Mouse (Mus musculus) forebrain, embryonic 16.5 days (tissue): Measurements from ENCODE around the gene Sntg2. TPM values are rescaled to one million over a fixed set of nuclear protein-coding genes. Genes with fewer than 3 reads are reported as not detected.

ENCODE experiments used
- ATAC-seq: fragments of 200-750 bp; cut with Nextera tagmentation; 2 replicates; pipeline ENCODE4 v1.8.0; 2017; ENCODE audit warnings: mild to moderate bottlenecking, moderate library complexity
- H3K27ac ChIP-seq: fragments of 300-500 bp; sonication (generic); 2 replicates; pipeline ENCODE4 v1.5.1; 2014; ENCODE audit warnings: low read length, control low read depth
- H3K27me3 ChIP-seq: fragments of 300-500 bp; sonication (generic); replicated peaks from 2 replicates; pipeline ENCODE4 v1.6.1; 2014; ENCODE audit warnings: low read length; ENCODE audit not compliant: control insufficient read depth, insufficient read depth
- H3K36me3 ChIP-seq: fragments of 300-500 bp; sonication (generic); 2 replicates; pipeline ENCODE4 v1.6.1; 2014; ENCODE audit not compliant: control insufficient read depth, insufficient read depth
- H3K4me1 ChIP-seq: fragments of 300-500 bp; sonication (generic); replicated peaks from 2 replicates; pipeline ENCODE4 v1.6.1; 2014; ENCODE audit warnings: low read length; ENCODE audit not compliant: control insufficient read depth, insufficient read depth
- H3K4me2 ChIP-seq: fragments of 300-500 bp; sonication (generic); 2 replicates; pipeline ENCODE4 v1.6.1; 2014; ENCODE audit warnings: mild to moderate bottlenecking, low read length, control low read depth
- H3K4me3 ChIP-seq: fragments of 300-500 bp; sonication (generic); replicated peaks from 2 replicates; pipeline ENCODE4 v1.5.1; 2014; ENCODE audit warnings: mild to moderate bottlenecking, low read length, control low read depth
- H3K9ac ChIP-seq: fragments of 300-500 bp; sonication (generic); replicated peaks from 2 replicates; pipeline ENCODE4 v1.6.1; 2014; ENCODE audit warnings: low read depth, low read length, control low read depth
- H3K9me3 ChIP-seq: fragments of 300-500 bp; sonication (generic); 2 replicates; pipeline ENCODE4 v1.6.1; 2016; ENCODE audit warnings: low read length; ENCODE audit not compliant: control insufficient read depth
- WGBS: fragments of 180-500 bp; shearing (Covaris S2); extraction: QIAGEN DNeasy Blood & Tissue Kit; methylation state at CpG from one replicate; pipeline ENCODE4 v1.1.7; 2014; 5-methylcytosine and 5-hydroxymethylcytosine counted together
- polyA plus RNA-seq: library from polyadenylated mRNA; unstranded; fragments of >200 nt; fragmentation: Nextera tagmentation; extraction: Ambion mirVana; gene quantifications from 2 replicates; pipeline ENCODE4 v1.2.1, GENCODE M21; 2015

Gene Sntg2
- polyA plus RNA-seq, 1 experiment from 2014 or later = 3.1 TPM

- Histone ChIP-seq H3K4me1 (no peaks in the 10 kb centered on the region), H3K27ac (no peak overlapping the region), H3K36me3 (no peaks in the 10 kb centered on the region), H3K9me3 (no peaks in the 10 kb centered on the region), H3K9ac (no peak overlapping the region), H3K4me3 (no peak overlapping the region), H3K27me3 (no peaks in the 10 kb centered on the region), H3K4me2 (no peak overlapping the region)
- no peak for ATAC-seq
- WGBS = 75% methylated on average over 7 of the region's 7 CpGs
Observed at GRCm38 (mm10) chr12:30200621-30201020, 172.6 kb downstream of the Sntg2 start.

DNA sequence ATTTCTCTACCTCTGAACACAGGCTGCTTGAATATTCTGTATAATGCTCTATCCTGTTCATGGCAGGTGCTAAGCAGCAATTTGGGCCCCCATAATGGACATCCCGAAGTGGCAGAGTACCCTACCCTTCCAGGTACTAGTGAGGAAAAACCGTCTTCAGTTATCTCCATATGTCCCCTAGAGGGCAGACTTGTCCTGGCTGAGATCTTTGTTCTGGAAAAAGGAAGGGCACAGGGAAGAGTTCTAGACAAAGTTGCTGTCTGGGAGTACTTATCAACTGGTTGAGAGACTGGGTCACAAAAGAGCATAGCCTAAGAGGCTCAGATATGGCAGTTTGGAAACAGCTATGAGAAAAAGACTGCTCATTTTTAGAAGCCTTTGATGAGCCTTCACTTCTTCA lies 173.4 kb downstream of the Sntg2 start:
- Histone ChIP-seq H3K4me2 (no peak overlapping the region), H3K27ac (no peak overlapping the region), H3K27me3 (no peaks in the 10 kb centered on the region), H3K9ac (no peak overlapping the region), H3K4me1 (no peaks in the 10 kb centered on the region), H3K36me3 (no peaks in the 10 kb centered on the region), H3K9me3 (no peaks in the 10 kb centered on the region), H3K4me3 (no peak overlapping the region)
- ATAC-seq = no peak
- WGBS = 32% methylated on average over 2 of the region's 2 CpGs

DNA sequence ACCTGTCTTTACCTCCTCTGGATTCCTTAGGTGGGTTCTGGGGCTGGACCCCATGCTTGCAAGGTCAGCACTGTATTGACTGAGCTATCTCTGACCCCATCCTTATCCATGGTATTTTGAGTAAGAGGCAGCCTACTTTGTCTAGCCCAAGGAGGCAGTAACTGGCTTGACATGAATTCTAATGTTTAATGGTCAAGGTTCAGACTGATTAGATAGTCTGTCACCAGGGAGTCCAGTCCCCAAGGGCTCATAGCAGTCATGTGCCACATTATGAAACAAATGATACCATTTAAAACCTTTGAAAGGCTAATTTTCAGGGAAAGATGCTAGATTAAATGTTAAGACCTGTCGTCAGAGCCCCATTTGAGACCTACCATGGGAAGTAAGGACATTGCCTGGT lies 174.9 kb downstream of the Sntg2 start:
- no peaks in the 10 kb centered on the region for H3K9me3 ChIP-seq
- H3K4me1 ChIP-seq = no peaks in the 10 kb centered on the region
- H3K4me2 ChIP-seq = no peak overlapping the region
- H3K36me3 ChIP-seq = no peaks in the 10 kb centered on the region
- no peak overlapping the region for H3K9ac ChIP-seq
- H3K4me3 ChIP-seq = no peak overlapping the region
- H3K27me3 ChIP-seq = no peaks in the 10 kb centered on the region
- no peak for ATAC-seq
- 78% methylated on average over 1 of the region's 1 CpGs for WGBS
- no peak overlapping the region for H3K27ac ChIP-seq

GRCm38 (mm10) chr12:30181721-30182120 lies 191.5 kb downstream of the Sntg2 start:
- no peak overlapping the region for H3K9ac ChIP-seq
- H3K36me3 ChIP-seq = no peaks in the 10 kb centered on the region
- H3K9me3 ChIP-seq = no peaks in the 10 kb centered on the region
- ATAC-seq = no peak
- H3K27me3 ChIP-seq = no peaks in the 10 kb centered on the region
- no peaks in the 10 kb centered on the region for H3K4me1 ChIP-seq
- no peak overlapping the region for H3K27ac ChIP-seq
- no peak overlapping the region for H3K4me3 ChIP-seq
- WGBS = 77% methylated on average over 3 of the region's 3 CpGs
- no peak overlapping the region for H3K4me2 ChIP-seq

- Histone ChIP-seq H3K27ac (no peak overlapping the region), H3K27me3 (no peaks in the 10 kb centered on the region), H3K9me3 (no peaks in the 10 kb centered on the region), H3K4me1 (no peaks in the 10 kb centered on the region), H3K4me2 (no peak overlapping the region), H3K4me3 (no peak overlapping the region), H3K9ac (no peak overlapping the region), H3K36me3 (no peaks in the 10 kb centered on the region)
- no peak for ATAC-seq
- 89% methylated on average over 1 of the region's 1 CpGs for WGBS
Observed at GRCm38 (mm10) chr12:30179623-30180022, 193.6 kb downstream of the Sntg2 start.

GRCm38 (mm10) chr12:30177966-30178365 lies 195.2 kb downstream of the Sntg2 start:
- H3K4me1 ChIP-seq = no peaks in the 10 kb centered on the region
- H3K4me3 ChIP-seq = no peak overlapping the region
- no peaks in the 10 kb centered on the region for H3K9me3 ChIP-seq
- no peak overlapping the region for H3K27ac ChIP-seq
- H3K27me3 ChIP-seq = no peaks in the 10 kb centered on the region
- 81% methylated on average over 6 of the region's 6 CpGs for WGBS
- no peak overlapping the region for H3K4me2 ChIP-seq
- H3K36me3 ChIP-seq = no peaks in the 10 kb centered on the region
- no peak for ATAC-seq
- no peak overlapping the region for H3K9ac ChIP-seq

DNA sequence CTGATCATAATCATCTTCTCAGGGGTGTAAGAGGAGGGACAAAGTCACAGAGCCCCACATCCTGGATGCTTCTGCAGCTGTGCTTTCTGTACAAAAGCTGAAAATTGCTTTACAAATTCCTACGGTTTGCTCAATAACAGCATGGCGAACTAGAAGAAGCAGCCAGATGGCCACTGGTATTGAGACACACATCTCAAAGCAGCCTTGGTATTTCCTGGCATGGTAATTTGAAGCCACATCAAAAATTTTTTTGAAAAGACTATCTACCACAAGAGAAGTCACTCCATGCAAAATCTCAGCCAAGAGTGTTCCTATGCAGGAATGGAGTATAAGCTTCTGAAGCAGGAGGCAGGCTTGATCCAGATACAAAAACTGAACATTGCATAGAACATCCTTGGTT lies 195.6 kb downstream of the Sntg2 start:
- 85% methylated on average over 2 of the region's 2 CpGs for WGBS
- Histone ChIP-seq H3K9me3 (no peaks in the 10 kb centered on the region), H3K4me1 (no peaks in the 10 kb centered on the region), H3K36me3 (no peaks in the 10 kb centered on the region), H3K27ac (no peak overlapping the region), H3K9ac (no peak overlapping the region), H3K4me3 (no peak overlapping the region), H3K4me2 (no peak overlapping the region), H3K27me3 (no peaks in the 10 kb centered on the region)
- no peak for ATAC-seq

DNA sequence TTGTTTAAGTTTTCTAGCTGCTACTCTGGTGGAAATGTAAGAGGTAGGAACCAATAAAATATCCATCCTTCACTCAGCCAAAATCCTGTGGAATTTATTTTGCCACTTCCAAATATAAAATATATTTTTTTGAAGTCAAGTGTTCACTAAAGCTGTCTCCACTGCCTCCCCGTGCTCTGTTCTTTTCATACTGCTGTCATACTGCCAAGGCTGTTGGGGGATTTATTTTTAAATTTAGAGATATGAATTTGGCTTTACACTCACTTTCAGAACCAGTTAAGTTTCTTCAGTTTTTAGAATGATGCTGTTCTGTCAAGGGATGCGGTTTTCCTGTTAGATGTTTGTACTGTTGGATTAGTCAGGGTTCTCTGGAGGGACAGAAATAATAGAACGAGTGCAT lies 204.7 kb downstream of the Sntg2 start:
- WGBS = 78% methylated on average over 3 of the region's 3 CpGs
- Histone ChIP-seq H3K36me3 (no peaks in the 10 kb centered on the region), H3K27me3 (no peaks in the 10 kb centered on the region), H3K4me3 (no peak overlapping the region), H3K9ac (no peak overlapping the region), H3K4me2 (no peak overlapping the region), H3K27ac (no peak overlapping the region), H3K4me1 (no peaks in the 10 kb centered on the region), H3K9me3 (no peaks in the 10 kb centered on the region)
- no peak for ATAC-seq

DNA sequence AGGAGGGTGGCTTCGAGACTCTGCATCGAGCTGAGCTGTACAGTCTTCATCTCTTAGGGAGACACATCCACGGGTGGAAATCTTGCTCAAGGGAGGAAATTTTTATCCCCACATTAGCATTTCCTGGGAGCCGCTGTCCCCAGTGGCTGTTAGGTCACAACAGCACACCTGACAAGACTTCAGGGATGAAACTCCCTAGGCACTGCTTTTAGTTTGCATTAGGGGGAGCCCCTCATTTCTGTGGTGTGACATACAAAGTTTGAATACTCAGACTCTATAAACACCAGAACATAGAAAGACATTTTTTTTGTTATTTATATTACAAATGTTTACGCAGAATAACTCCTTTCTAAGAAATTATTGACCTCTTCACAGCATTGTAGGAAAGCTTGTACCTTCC lies 208.6 kb downstream of the Sntg2 start:
- Histone ChIP-seq H3K36me3 (no peaks in the 10 kb centered on the region), H3K9me3 (no peaks in the 10 kb centered on the region), H3K9ac (no peak overlapping the region), H3K4me3 (no peak overlapping the region), H3K4me2 (no peak overlapping the region), H3K4me1 (no peaks in the 10 kb centered on the region), H3K27me3 (no peaks in the 10 kb centered on the region), H3K27ac (no peak overlapping the region)
- no peak for ATAC-seq
- 86% methylated on average over 5 of the region's 5 CpGs for WGBS

GRCm38 (mm10) chr12:30164005-30164404 lies 209.2 kb downstream of the Sntg2 start:
- Histone ChIP-seq H3K36me3 (no peaks in the 10 kb centered on the region), H3K27me3 (no peaks in the 10 kb centered on the region), H3K4me1 (no peaks in the 10 kb centered on the region), H3K9ac (no peak overlapping the region), H3K9me3 (no peaks in the 10 kb centered on the region), H3K27ac (no peak overlapping the region), H3K4me2 (no peak overlapping the region), H3K4me3 (no peak overlapping the region)
- WGBS = 93% methylated on average over 6 of the region's 6 CpGs
- ATAC-seq = no peak
